Mouse (Mus musculus) stomach, embryonic 16.5 days (tissue): ENCODE data around the gene Rhoh. TPM values are rescaled to one million over a fixed set of nuclear protein-coding genes. Genes with fewer than 3 reads are reported as not detected.

Experiments
- ATAC-seq: fragments of 200-750 bp; cut with Nextera tagmentation; 2 replicates; pipeline ENCODE4 v1.8.0; 2017; ENCODE audit warnings: moderate number of reproducible peaks, moderate TSS enrichment; ENCODE audit not compliant: insufficient read depth, low FRiP score
- H3K27ac ChIP-seq: fragments of 300-500 bp; sonication (generic); 2 replicates; pipeline ENCODE4 v1.5.1; 2014; ENCODE audit warnings: low read length
- H3K27me3 ChIP-seq: fragments of 300-500 bp; sonication (generic); 2 replicates; pipeline ENCODE4 v1.6.1; 2014; ENCODE audit warnings: low read length, control low read depth, mixed read lengths; ENCODE audit not compliant: control insufficient read depth, insufficient read depth
- H3K36me3 ChIP-seq: fragments of 300-500 bp; sonication (generic); 2 replicates; pipeline ENCODE4 v1.6.1; 2014; ENCODE audit warnings: low read length; ENCODE audit not compliant: control insufficient read depth, insufficient read depth
- H3K4me1 ChIP-seq: fragments of 300-500 bp; sonication (generic); 2 replicates; pipeline ENCODE4 v1.6.1; 2014; ENCODE audit warnings: low read length, control low read depth, mixed read lengths; ENCODE audit not compliant: control insufficient read depth, insufficient read depth
- H3K4me2 ChIP-seq: fragments of 300-500 bp; sonication (generic); 2 replicates; pipeline ENCODE4 v1.6.1; 2014; ENCODE audit warnings: low read depth, low read length, mixed read lengths
- H3K4me3 ChIP-seq: fragments of 300-500 bp; sonication (generic); replicated peaks from 2 replicates; pipeline ENCODE4 v1.5.1; 2014; ENCODE audit warnings: mild to moderate bottlenecking, low read length
- H3K9ac ChIP-seq: fragments of 300-500 bp; sonication (generic); 2 replicates; pipeline ENCODE4 v1.6.1; 2014; ENCODE audit warnings: low read length
- H3K9me3 ChIP-seq: fragments of 300-500 bp; sonication (generic); replicated peaks from 2 replicates; pipeline ENCODE4 v1.6.1; 2016; ENCODE audit warnings: low read length, control low read depth; ENCODE audit not compliant: control insufficient read depth
- WGBS: fragments of 180-500 bp; shearing (Covaris S2); extraction: QIAGEN DNeasy Blood & Tissue Kit; methylation state at CpG from one replicate; pipeline ENCODE4 v1.1.7; 2014; 5-methylcytosine and 5-hydroxymethylcytosine counted together
- polyA plus RNA-seq: library from polyadenylated mRNA; unstranded; fragments of >200 nt; fragmentation: Nextera tagmentation; extraction: Ambion mirVana; gene quantifications from 2 replicates; pipeline ENCODE4 v1.2.1, GENCODE M21; 2015

Gene Rhoh
- polyA plus RNA-seq, 1 experiment from 2014 or later = 1.4 TPM

DNA sequence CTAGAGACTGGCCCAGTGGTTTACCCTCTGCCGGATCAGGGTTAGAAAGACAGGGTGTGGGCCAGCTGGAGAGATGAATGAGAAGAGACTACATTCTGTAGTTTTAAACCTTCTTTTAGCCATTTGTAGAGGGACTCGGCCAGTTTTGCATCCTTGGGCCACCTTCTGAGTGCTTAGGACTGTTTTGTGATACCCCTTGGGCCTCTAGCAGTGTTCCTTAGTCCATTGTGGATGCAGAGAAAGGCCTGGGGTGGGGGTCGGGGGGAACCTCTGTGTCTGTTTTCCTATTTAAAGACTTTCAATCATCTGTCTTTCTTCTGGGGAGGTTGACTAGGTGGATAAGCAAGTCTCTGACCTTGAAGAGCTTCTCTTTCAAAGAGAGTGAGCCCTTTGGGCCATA is 3.9 kb downstream of the Rhoh start:
- H3K4me3 ChIP-seq = no peak overlapping the region
- H3K27me3 ChIP-seq = no peaks in the 10 kb centered on the region
- H3K4me2 ChIP-seq = no peak overlapping the region
- 84% methylated on average over 3 of the region's 3 CpGs for WGBS
- no peak for ATAC-seq
- no peaks in the 10 kb centered on the region for H3K4me1 ChIP-seq
- no peak overlapping the region for H3K27ac ChIP-seq
- no peak overlapping the region for H3K9ac ChIP-seq
- no peaks in the 10 kb centered on the region for H3K36me3 ChIP-seq
- no peaks in the 10 kb centered on the region for H3K9me3 ChIP-seq

DNA sequence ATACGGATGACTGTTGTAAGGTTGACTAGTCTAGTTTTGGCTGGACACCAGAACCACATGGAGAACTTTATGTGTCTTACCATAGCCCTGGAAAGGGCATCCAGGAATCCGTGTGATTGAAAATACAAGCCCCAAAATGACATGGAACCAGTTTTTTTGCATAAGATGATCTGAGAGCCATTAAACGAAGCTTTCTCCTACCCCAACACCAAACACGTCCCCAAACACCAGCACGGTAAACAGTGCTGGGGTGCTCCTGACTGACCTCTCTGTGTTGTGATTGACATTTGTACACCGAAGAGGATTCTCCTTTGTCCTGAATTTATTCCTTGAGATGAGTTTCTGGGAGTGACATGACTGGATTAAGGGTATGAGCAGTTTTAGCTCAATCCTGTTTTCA is 5.6 kb downstream of the Rhoh start:
- no peak overlapping the region for H3K9ac ChIP-seq
- no peak overlapping the region for H3K4me3 ChIP-seq
- no peaks in the 10 kb centered on the region for H3K4me1 ChIP-seq
- H3K27ac ChIP-seq = no peak overlapping the region
- no peak overlapping the region for H3K4me2 ChIP-seq
- ATAC-seq = no peak
- no peaks in the 10 kb centered on the region for H3K36me3 ChIP-seq
- H3K27me3 ChIP-seq = no peaks in the 10 kb centered on the region
- 89% methylated on average over 6 of the region's 6 CpGs for WGBS
- H3K9me3 ChIP-seq = no peaks in the 10 kb centered on the region

DNA sequence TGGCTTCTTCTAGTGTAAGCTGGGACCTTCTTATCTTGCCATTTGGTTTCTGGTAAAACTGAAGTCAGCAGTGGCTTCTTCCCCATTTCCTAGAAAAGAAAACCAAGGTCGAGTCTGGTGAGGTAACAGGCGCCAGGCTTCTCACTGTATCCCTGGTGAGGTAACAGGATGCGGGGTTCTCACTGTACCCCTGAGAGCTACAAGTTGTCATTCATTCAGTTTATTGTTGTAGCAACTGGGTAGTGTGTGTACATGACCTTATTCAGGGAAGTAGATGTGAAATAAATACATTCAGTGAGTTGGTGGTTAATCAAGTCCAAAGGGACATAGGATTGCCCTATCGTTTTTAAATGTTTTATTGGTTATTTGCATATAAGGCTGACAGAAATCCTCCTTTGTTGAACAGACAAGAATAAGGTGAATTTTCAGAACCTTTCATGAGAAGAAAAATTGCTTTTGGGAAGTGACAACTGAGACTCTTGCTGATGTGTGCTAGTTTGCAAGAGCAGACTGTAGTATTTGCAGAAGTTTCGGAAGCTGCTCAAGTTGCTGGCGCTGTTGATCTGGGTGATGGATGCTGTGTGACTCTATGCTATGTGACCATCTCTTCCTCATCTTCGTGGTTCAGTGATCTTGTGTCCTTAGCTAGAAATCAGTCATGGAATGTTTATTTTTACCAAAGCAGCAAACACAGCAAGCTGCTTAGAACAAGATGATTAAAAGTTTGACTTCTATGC is 6.5 kb downstream of the Rhoh start:
- H3K4me3 ChIP-seq = no peak overlapping the region
- no peaks in the 10 kb centered on the region for H3K27me3 ChIP-seq
- H3K36me3 ChIP-seq = no peaks in the 10 kb centered on the region
- WGBS = 72% methylated on average over 7 of the region's 7 CpGs
- no peaks in the 10 kb centered on the region for H3K4me1 ChIP-seq
- no peak overlapping the region for H3K4me2 ChIP-seq
- H3K9ac ChIP-seq = no peak overlapping the region
- no peak for ATAC-seq
- H3K27ac ChIP-seq = no peak overlapping the region
- no peaks in the 10 kb centered on the region for H3K9me3 ChIP-seq

DNA sequence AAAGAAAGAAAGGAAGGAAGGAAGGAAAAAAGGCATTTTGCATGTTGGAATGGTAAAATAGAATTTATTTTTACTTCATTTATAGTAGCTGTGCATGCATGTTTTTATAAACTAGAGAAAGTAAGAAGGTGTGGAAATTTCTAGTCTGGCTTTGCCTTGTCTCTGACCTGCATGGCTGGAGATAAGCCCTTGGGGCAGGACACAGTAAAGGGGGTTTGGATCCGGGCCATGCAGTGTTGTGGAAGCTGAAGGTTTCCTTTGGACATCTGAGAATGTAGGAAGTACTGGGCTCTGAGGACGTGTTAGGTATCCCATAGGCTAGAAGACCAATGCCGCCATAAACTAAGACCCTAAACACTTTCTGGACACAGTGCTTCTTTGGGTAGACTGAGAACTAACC is 7.4 kb downstream of the Rhoh start:
- ATAC-seq = no peak
- H3K27ac ChIP-seq = no peak overlapping the region
- H3K9ac ChIP-seq = no peak overlapping the region
- H3K4me2 ChIP-seq = no peak overlapping the region
- WGBS = 74% methylated on average over 3 of the region's 3 CpGs
- no peaks in the 10 kb centered on the region for H3K4me1 ChIP-seq
- no peaks in the 10 kb centered on the region for H3K36me3 ChIP-seq
- no peaks in the 10 kb centered on the region for H3K9me3 ChIP-seq
- no peaks in the 10 kb centered on the region for H3K27me3 ChIP-seq
- H3K4me3 ChIP-seq = no peak overlapping the region

DNA sequence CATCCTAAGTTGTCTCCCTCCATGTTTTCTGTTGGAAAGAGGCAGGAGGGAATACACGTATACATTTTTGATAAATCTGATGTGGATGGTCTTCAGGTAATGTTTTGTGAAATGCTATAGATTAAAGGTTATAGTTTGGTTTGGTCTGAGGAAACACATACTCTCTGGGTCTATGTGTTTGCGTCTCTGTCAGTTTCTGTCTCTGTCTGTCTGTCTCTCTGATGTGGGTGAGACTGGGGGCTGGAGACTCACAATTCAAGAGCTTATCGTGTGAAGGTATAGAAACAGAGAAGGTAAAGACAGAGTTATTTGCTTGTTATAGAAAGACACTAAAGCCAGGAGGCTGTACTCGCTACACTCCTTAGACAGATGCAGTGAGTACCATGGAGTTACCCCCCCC is 8.6 kb downstream of the Rhoh start:
- WGBS = 88% methylated on average over 4 of the region's 4 CpGs
- Histone ChIP-seq H3K4me3 (no peak overlapping the region), H3K27me3 (no peaks in the 10 kb centered on the region), H3K4me2 (no peak overlapping the region), H3K36me3 (no peaks in the 10 kb centered on the region), H3K4me1 (no peaks in the 10 kb centered on the region), H3K27ac (no peak overlapping the region), H3K9ac (no peak overlapping the region), H3K9me3 (no peaks in the 10 kb centered on the region)
- no peak for ATAC-seq

DNA sequence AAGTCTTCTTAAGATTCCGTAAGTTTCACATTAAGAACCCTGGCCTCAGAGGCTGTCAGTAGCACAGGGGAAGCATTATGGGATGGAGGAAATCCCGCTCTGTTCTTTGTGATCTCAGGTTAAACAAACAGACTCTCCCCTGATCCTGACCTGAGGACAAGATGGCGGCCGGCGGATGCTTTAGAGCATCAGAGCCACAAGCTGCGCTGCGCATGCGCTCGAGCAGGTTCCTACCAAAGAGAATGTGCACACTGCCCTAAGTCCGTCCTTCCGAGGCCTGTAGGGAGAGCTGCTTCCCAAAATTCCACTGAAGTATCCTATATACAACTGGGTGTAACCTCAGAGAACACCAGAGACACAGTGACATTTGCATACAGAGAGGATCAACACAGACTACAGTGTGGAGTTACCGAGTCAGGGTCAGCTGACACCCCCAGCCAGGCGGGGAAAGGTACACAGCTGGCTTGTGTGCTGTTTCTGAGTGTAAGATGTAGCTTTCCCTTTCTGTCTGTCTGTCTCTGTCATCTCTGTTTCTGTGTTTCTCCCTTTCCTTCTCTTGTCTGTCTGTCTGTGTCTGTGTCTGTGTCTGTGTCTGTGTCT is 10.4 kb downstream of the Rhoh start:
- ATAC-seq = no peak
- H3K4me2 ChIP-seq = no peak overlapping the region
- no peak overlapping the region for H3K9ac ChIP-seq

DNA sequence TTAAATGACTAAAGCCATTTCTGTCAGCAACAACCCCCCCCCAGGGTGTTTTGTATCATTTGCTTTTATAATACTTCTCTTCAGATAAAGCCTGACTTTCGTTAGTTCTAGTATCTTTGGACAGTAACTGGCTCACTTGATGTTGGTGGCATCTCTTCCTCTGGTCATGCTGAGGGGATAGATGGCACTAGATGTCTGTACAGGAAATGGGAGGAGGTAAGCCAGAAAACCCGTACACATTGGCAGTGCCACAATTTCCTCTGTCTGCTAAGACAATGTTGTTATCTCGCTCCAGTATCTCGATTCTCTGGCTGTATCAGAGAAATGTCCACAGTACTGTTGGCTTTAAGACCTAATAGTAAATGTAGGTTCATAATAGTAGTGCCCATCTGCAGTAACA is 12.2 kb downstream of the Rhoh start:
- no peak overlapping the region for H3K9ac ChIP-seq
- H3K4me1 ChIP-seq = no peaks in the 10 kb centered on the region
- no peaks in the 10 kb centered on the region for H3K9me3 ChIP-seq
- H3K27ac ChIP-seq = no peak overlapping the region
- H3K4me2 ChIP-seq = no peak overlapping the region
- no peak overlapping the region for H3K4me3 ChIP-seq
- ATAC-seq = no peak
- no peaks in the 10 kb centered on the region for H3K36me3 ChIP-seq
- 64% methylated on average over 4 of the region's 4 CpGs for WGBS
- H3K27me3 ChIP-seq = no peaks in the 10 kb centered on the region

More for the DNA sequence above, 10.4 kb downstream of the Rhoh start:
- no peak overlapping the region for H3K27ac ChIP-seq
- H3K9me3 ChIP-seq = no peaks in the 10 kb centered on the region
- H3K36me3 ChIP-seq = no peaks in the 10 kb centered on the region
- no peaks in the 10 kb centered on the region for H3K4me1 ChIP-seq
- H3K4me3 ChIP-seq = no peak overlapping the region
- WGBS = 81% methylated on average over 13 of the region's 13 CpGs
- H3K27me3 ChIP-seq = no peaks in the 10 kb centered on the region

DNA sequence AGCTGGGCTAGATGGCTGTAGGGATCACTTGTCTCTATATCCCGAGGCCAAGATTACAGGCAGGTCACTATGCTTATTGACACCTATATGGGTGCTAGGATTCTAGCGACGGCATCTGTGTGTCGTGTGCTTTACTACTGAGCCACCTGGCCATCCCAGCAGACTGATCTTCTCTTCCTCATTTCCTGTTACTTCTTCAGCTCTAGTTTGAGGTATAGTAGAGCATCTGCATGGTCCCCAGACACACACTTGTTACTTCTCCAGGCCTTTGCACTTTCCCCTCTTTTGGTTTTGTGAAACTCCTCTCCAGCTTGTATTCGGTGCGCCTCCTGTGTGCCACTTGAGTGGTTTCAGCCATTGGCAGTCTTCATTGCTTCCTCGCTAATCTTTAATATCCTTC is 14.3 kb downstream of the Rhoh start:
- no peak overlapping the region for H3K9ac ChIP-seq
- WGBS = 92% methylated on average over 7 of the region's 7 CpGs
- H3K4me2 ChIP-seq = no peak overlapping the region
- no peaks in the 10 kb centered on the region for H3K27me3 ChIP-seq
- H3K27ac ChIP-seq = no peak overlapping the region
- no peak for ATAC-seq
- H3K36me3 ChIP-seq = no peaks in the 10 kb centered on the region
- no peak overlapping the region for H3K4me3 ChIP-seq
- H3K9me3 ChIP-seq = no peaks in the 10 kb centered on the region
- H3K4me1 ChIP-seq = no peaks in the 10 kb centered on the region

DNA sequence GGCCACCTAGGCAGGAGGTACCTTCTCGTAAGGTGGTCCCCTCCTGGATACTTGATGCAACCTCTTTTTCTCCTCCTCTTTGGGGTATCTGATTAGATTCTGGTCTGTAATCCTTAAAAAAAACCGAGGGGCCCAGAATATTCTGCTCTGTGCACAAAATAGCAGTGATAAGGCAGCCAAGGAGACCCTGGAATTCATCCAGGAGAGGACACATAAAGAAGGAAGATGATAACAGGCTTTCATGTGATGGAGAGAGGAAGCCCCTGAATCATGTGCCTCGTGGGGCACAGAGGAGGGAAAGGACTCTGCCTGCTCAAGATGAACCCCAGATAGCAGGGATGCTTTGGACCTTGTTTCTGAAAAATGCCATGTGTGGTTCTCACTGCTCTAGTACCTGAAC is 17.4 kb downstream of the Rhoh start:
- H3K27ac ChIP-seq = no peak overlapping the region
- no peaks in the 10 kb centered on the region for H3K4me1 ChIP-seq
- no peaks in the 10 kb centered on the region for H3K9me3 ChIP-seq
- no peaks in the 10 kb centered on the region for H3K36me3 ChIP-seq
- no peak overlapping the region for H3K9ac ChIP-seq
- H3K4me2 ChIP-seq = no peak overlapping the region
- H3K27me3 ChIP-seq = no peaks in the 10 kb centered on the region
- WGBS = 58% methylated on average over 3 of the region's 3 CpGs
- no peak overlapping the region for H3K4me3 ChIP-seq
- ATAC-seq = no peak
